Mouse (Mus musculus) subcutaneous adipose tissue, adult 2 months (tissue): Measurements from ENCODE around the gene Ggt6. TPM values are rescaled to one million over a fixed set of nuclear protein-coding genes. Genes with fewer than 3 reads are reported as not detected.

Source experiments
- polyA plus RNA-seq: library from polyadenylated mRNA; depleted of rRNA; stranded (reverse); fragments of >200 nt; gene quantifications from 2 replicates; pipeline ENCODE4 v1.2.3, GENCODE M21; 2012; ENCODE audit warnings: low replicate concordance; rRNA removed

The Ggt6 gene
- 2.2 and 2.5 TPM in 2 replicates for polyA plus RNA-seq

DNA sequence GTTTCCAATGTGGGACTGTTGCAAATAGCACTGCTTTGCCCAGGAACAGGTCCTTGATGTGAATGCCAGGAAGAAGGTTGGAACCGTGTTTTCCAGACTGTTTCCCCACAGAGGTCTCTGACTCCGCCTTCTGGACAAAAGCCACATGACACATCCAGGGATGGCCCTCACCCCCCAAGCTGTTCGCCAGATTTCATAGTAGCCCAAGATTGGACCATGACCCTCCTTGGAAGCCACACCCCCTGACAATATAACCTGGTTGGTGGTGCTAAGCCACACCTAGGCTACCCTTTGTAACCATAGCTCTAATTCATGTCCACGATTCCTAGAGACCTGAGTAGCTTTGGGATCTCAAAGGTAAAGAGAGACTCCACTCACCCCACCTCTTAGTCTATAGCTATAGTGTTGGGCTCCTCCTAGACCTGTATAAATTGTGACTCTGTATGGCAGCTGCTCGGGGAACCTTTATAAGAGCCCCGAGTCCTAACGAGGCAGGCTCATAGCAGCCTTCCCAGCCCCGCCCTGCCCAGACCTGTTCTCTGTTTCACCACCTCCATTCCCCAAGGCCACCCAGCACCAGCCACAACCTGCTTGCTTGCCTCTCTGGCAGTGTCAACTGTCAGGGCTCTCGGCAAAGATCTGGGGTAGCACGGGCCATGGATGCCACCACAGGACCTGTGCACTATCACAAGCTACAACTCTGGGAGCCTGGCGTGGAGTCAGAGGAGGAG is at the start of gene Ggt6:
TSS of gene Ggt6 (plus strand) at position 564 of the 731 bp plus-strand sequence.

DNA sequence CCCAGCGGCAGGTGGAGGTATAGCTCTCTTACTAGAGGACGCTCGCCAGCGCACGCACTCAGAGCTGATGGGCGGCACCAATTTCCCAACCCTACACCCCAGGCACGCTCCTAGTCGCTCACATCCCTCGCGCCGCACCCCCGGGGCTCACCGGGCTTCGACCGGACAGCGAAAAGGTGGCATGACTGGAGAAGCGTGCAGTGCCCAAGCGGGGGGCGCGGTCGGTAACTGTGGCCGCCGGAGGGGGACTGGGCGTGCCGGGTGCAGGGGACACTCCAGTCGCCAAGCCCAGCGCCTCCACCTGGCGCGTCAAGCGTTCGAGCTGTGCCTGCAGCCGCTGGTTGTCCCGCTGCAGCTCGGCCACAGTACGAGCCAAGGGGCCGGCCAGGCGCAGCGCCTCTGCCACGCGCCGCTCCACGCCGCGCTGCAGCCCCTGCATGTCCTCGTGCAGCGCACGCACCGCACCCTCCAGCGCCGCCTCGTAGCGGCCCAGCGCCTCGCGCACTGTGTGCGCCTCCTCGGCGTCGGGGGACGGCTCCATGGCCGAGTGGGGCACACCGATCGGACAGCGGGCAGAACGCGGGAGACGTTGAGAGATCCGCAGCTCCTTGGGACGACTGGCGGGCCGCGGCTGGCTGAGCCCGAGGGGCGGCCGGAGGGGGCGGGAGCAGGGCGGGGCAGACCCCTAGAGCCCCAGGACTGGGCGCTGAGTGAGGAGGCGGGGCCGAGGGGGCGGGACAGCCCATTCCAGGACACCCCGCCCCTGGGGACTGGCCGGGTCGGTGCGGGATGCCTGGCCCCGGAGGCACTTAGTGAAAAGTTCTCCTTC is 24.0 kb upstream of the Ggt6 start, which contains the start of gene Smtnl2:
TSS of gene Smtnl2 (minus strand) at position 621 of the 829 bp plus-strand sequence.

GRCm38 (mm10) chr11:72440965-72441664 is 5.8 kb downstream of the Ggt6 start, which contains the start of gene Mybbp1a:
TSS of gene Mybbp1a (plus strand) at chr11:72441355.

Other genes starting within 250 kb of the Ggt6 start
- gene Gm43951, start 228.7 kb upstream of the Ggt6 start, polyA plus RNA-seq = 0.11 and 0.64 TPM in 2 replicates
- gene 4933427D14Rik, start 228.1 kb upstream of the Ggt6 start, polyA plus RNA-seq = 3.4 and 9.0 TPM in 2 replicates
- 71.2 and 100 TPM in 2 replicates for gene Txndc17, start 228.0 kb upstream of the Ggt6 start, polyA plus RNA-seq
- 6.8 and 7.0 TPM in 2 replicates for gene Med31, start 219.9 kb upstream of the Ggt6 start, polyA plus RNA-seq
- gene Slc13a5, start 168.3 kb upstream of the Ggt6 start, polyA plus RNA-seq = 0.40 and 3.7 TPM in 2 replicates
- gene Xaf1, start 133.9 kb upstream of the Ggt6 start, polyA plus RNA-seq = 48.9 and 60.3 TPM in 2 replicates
- 0.19 TPM in 1 of 2 replicates, not detected in the other for gene Fbxo39, start 121.1 kb upstream of the Ggt6 start, polyA plus RNA-seq
- 0.33 and 2.2 TPM in 2 replicates for gene Tekt1, start 73.1 kb upstream of the Ggt6 start, polyA plus RNA-seq
- gene Smtnl2, start 23.8 kb upstream of the Ggt6 start, polyA plus RNA-seq = 7.2 and 9.0 TPM in 2 replicates
- 34.2 and 87.7 TPM in 2 replicates for gene Mybbp1a, start 5.8 kb downstream of the Ggt6 start, polyA plus RNA-seq
- gene Spns2, start 54.4 kb downstream of the Ggt6 start, polyA plus RNA-seq = 33.5 and 43.9 TPM in 2 replicates
- gene Spns3, start 115.0 kb downstream of the Ggt6 start, polyA plus RNA-seq = 0.72 and 2.2 TPM in 2 replicates
- 7.4 and 11.8 TPM in 2 replicates for gene Ube2g1, start 171.8 kb downstream of the Ggt6 start, polyA plus RNA-seq